Mouse (Mus musculus) erythroid progenitor cell, adult 5-6 weeks (primary cell): ENCODE results near the gene Cuta. TPM values are rescaled to one million over a fixed set of nuclear protein-coding genes. Genes with fewer than 3 reads are reported as not detected.
"Not testable (repeated sequence)": the region's sequence is repeated elsewhere in the genome, so short reads cannot be mapped to it uniquely, and the experiment has no call there.

Experiments used
- ATAC-seq: replicated peaks from 2 replicates; pipeline ENCODE4 v1.8.0; 2016; ENCODE audit warnings: moderate number of reproducible peaks, mild to moderate bottlenecking, moderate TSS enrichment, inconsistent platforms; ENCODE audit not compliant: poor library complexity, low FRiP score, severe bottlenecking
- total RNA-seq, 2 experiments: library from RNA; stranded (forward) in 1 of 2; stranded (reverse) in 1 of 2; fragments of 150-400 nt in 1 of 2; fragments of 186-747, 209-891 nt in 1 of 2; gene quantifications; 2 replicates each; pipeline versions ENCODE4 v1.2.3 to v1.2.4; 2015 to 2017; ENCODE audit warnings: low replicate concordance in 2 of 2

Gene Cuta
- total RNA-seq (2015; ENCODE audit: low replicate concordance) (54.9 and 88.3 TPM in 2 replicates), total RNA-seq (2017; ENCODE audit: low replicate concordance) (8.2 and 9.3 TPM in 2 replicates)

DNA sequence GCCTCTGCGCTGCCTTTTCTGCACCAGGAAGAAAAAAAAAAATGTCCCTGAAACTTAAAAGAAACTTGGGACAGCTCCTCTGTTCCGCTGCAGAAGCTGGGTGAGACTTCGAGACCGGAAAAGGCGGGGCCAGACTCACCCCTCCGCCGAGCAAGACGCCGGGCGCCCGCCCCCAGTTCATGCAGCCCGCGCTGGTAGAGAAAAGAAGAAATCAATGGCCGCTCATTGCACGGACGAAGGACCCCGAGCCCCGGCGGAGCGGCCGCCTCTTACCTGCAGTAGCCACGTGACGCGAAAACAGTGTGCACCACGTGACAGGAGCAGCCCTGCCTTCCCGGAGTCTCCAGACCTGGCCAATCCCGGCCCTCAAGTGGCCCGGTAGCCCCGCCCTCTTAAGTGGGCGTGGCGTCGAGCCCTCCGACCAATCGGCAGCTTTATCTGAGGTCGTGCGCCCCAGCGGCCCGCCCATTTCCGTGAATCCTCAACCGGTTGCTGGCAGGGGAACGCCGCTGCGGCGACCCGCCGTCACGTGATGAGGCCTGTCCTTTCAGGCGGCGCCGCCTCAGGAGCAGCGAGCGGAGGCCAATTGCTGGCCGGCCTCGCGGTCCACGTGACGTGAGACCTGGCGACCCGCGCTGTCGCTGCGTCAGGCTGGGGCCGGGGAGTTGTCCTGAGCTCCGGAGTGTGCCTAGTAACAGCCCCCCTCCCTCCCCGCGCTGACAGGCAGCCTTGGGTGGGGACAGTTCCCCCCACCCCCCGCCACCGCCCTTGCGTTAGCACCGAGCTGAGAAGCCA lies at the start of gene Cuta:
Gene Cuta, minus strand, starts transcription at position 392 of the 795 bp plus-strand sequence.
- peak; percentile 89 for ATAC-seq

DNA sequence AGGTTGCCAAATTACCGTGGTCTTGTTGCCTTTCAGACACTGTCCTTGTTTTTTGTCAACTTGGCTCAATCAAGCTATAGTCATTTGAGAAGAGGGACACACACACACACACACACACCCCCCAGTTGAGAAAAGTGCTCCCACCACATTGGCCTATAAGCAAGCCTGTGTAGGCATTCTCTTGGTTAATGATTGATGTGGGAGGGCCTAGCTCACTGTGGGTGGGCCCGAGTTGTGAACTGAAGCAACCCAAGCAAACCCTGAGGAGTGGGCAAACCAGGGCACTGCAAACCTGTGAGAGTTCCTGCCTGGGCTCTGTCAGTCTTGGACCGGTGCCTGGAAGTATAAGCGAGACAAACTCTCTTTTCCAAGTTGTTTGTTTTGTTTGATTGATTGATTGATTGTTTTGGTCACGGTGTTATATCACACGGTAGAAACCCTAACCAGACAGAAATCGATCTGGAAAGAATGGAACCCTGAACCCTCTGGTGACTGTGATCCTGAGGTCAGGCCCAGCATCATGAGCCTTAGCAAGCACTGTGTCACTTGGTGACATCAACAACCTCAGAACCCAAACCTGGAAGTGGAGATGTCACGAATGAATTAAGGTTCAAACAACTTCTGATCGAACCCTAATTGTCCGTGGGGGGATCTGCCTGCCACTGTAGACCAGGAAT lies 46.3 kb upstream of the Cuta start:
- no peak for ATAC-seq

DNA sequence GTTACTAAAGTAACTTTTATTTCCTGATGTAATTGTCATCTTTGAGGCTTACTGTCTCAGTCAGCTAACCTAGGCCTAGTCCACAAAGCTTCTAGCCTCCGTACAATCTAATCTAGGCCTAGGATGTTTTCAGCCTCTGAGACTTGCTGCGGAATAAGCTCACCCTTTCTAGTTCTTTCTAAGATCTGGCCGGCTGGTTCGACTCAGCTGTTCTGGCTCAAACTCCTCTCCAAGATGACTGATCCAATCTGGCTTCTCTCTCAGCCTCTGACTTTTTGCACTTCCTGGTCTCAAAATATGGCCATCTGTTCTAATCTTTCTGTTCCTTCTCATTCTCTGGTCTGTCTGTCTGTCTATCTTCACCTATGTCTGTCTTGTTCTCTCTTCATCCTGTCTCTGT lies 44.0 kb upstream of the Cuta start:
- ATAC-seq: no peak

- ATAC-seq: no peak
Measured at GRCm38 (mm10) chr17:26981050-26981449, 41.7 kb upstream of the Cuta start.

- ATAC-seq: no peak
Measured at GRCm38 (mm10) chr17:26979426-26979825, 40.1 kb upstream of the Cuta start.

DNA sequence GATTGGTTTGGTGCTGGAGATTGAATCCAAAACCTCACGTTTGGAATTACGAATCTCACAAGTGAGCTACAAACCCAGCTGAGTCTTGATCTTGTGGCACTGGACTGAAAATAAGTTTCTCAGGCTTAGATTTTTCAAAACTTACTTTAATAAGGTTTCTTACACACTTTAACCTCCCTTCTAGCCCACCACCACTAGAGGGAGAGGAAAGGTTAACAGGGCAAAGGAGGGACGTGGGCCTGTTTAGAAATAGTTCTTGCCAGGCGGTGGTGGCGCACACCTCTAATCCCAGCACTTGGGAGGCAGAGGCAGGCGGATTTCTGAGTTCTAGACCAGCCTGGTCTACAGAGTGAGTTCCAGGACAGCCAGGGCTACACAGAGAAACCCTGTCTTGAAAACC lies 38.0 kb upstream of the Cuta start:
- not testable (repeated sequence) for ATAC-seq

- ATAC-seq: no peak
Measured at GRCm38 (mm10) chr17:26975415-26975814, 36.0 kb upstream of the Cuta start.

GRCm38 (mm10) chr17:26974547-26974946 lies 35.2 kb upstream of the Cuta start:
- ATAC-seq: no peak

DNA sequence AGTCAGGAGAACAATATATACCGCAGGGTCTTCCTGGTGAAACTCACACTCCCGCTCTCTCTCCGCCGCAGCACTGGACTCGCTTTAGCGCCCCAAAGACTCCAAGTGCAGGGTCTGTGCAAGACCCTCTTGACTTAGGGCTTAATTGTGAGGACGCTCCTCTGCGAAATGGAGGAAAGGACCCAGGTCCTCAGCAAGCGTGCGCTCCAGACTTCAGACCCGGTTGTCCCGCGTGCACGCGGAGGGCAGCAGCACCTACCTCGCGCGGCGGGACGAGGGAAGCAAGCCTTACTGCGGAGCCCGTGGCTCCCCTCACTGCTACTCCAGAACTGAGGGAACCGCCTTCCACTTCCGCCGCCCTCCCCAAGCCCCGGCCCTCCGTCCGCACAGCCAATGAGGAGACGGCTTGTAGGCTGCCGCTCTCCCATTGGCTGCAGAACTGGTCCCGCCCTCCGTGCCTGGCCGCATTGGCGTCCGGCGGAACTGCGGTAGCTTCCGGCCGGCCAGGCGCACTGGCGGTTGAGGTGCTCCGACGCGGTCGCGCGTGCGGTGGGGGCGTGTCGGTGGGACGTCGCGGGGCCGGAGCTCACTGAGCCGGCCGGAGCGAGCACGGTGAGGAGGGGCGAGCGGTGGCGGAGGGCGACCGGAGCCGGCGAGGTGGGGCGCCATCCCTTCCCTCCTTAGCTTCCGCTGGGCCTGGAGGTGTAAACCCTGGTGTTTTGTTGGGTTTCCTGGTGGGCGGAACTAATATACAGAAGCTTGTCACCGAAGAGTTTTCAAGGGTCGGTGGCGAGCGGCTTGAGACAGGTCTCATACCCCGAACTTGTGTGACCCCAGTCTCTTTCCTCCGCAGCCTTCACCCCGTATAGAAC lies 33.6 kb upstream of the Cuta start, which contains the start of gene Zbtb9:
Gene Zbtb9, plus strand, starts transcription at position 465 of the 872 bp plus-strand sequence.
- peak; percentile 99 for ATAC-seq

DNA sequence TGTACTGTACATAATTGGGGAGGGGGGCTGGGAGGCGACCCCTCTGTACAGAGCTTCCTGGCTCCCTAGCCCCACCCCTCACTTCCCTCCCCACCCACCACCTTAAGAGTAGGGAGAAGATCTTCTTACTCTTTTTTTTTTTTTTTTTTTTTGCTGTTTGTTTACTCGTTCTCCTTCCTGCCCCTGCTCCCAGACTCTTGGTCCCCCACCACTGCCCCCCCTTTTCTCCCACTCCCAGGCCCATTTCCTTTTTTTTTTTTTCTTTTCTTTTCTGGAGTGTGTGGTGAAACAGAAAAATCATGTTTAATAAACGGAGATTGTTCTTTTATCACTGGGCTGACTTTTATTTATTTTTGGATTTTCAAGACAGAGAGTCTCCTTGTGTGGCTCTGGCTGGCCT lies 32.7 kb upstream of the Cuta start:
- ATAC-seq: no peak

DNA sequence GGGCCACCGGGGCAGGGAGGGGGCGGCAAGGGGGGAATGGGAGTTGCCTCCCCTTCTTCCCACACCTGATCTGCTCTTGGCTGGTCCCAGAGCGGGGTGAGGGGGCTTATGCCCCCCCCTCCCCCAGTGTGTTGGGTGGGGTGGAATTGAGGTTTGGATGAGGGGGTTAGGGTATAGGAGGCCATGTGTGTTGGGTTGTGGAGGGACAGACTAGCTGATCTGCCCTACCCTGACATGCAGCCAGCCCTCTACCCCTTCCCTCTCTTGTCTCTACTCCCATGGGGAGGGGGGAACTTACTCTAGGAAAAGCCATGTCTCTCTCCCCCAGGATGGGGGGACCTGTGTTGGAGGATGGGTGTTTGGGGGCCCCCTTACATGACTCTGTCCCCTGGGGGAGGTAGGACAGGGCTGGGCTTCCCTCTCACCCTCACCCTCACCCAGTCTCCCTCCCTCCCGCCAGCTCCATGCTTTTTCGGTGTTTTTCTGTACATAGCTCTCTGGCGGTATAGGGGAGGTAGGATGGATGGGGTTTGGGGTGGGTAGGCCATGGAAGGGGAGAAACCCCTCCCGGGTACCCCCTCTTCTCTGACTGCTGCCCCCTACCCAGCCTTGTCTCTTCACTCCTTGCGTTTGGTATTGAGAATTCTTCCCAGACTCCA lies 32.0 kb upstream of the Cuta start:
- ATAC-seq: no peak

DNA sequence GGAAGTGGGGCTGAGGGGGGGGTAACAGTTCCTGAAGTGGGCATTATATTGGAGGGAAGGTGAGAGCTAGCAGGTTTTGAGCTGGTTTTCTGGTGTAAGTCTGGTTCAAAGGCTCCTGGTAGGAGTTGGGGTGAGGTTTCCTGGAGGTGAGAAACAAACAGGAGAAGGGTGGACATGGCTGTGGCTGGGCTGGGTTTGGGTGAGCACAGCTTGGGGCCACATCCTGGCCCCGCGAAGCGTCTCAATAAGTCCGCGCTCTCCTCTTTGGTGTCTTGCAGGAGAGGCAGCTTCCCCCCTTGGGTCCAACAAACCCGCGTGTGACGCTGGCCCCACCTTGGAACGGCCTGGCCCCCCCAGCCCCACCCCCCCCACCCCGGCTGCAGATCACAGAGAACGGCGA lies 30.9 kb upstream of the Cuta start:
- no peak for ATAC-seq

- no peak for ATAC-seq
Measured at GRCm38 (mm10) chr17:26969257-26969656, 29.9 kb upstream of the Cuta start.

- ATAC-seq: no peak
Measured at GRCm38 (mm10) chr17:26968200-26968611, 28.8 kb upstream of the Cuta start.

DNA sequence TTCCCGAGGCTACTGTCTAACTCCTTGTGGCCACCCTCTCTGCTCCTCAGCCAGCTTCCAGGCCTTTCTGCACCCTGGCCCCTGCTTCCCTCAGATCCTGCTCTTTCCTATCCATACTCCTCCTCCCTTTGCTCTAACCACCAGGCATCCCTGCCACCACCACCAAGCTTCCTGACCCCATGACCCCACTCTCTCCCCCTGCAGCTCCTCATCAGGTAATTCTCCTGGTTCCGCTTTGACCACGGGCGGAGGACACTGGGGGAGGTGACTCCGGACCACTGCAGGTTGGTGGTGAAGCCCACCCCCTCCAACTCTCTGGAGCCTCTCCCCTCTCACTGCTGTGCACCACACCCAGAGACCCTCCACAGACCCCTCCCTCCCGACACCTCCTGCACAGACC lies 28.1 kb upstream of the Cuta start:
- no peak for ATAC-seq

- ATAC-seq: no peak
Measured at GRCm38 (mm10) chr17:26966993-26967392, 27.6 kb upstream of the Cuta start.

- ATAC-seq: no peak
Measured at GRCm38 (mm10) chr17:26961572-26962240, 22.3 kb upstream of the Cuta start.

GRCm38 (mm10) chr17:26959815-26960214 lies 20.4 kb upstream of the Cuta start:
- no peak for ATAC-seq

GRCm38 (mm10) chr17:26958880-26959279 lies 19.5 kb upstream of the Cuta start:
- ATAC-seq: no peak
